Mouse (Mus musculus) forebrain, embryonic 15.5 days (tissue): ENCODE data around the gene Btnl2. TPM values are rescaled to one million over a fixed set of nuclear protein-coding genes. Genes with fewer than 3 reads are reported as not detected.

Source experiments
- polyA plus RNA-seq: library from polyadenylated mRNA; unstranded; fragments of >200 nt; fragmentation: Nextera tagmentation; extraction: Ambion mirVana; gene quantifications from 2 replicates; pipeline ENCODE4 v1.2.1, GENCODE M21; 2015

The Btnl2 gene
- polyA plus RNA-seq, 1 experiment from 2014 or later = 0.06 TPM

Other genes starting within 250 kb of the Btnl2 start
- 12.9 and 13.0 TPM in 2 replicates for gene H2-DMa, start 235.3 kb upstream of the Btnl2 start, polyA plus RNA-seq
- gene Brd2, start 232.2 kb upstream of the Btnl2 start, polyA plus RNA-seq = 132 and 133 TPM in 2 replicates
- gene H2-DMb2, start 211.5 kb upstream of the Btnl2 start, polyA plus RNA-seq = 1.0 and 1.4 TPM in 2 replicates
- gene H2-DMb1, start 201.8 kb upstream of the Btnl2 start, polyA plus RNA-seq = 0.88 and 0.91 TPM in 2 replicates
- 1.5 and 1.6 TPM in 2 replicates for gene Tap1, start 167.3 kb upstream of the Btnl2 start, polyA plus RNA-seq
- gene Psmb9, start 167.1 kb upstream of the Btnl2 start, polyA plus RNA-seq = 0.73 and 1.1 TPM in 2 replicates
- 2.3 and 2.6 TPM in 2 replicates for gene Psmb8, start 157.1 kb upstream of the Btnl2 start, polyA plus RNA-seq
- gene Tap2, start 151.3 kb upstream of the Btnl2 start, polyA plus RNA-seq = 1.3 and 1.7 TPM in 2 replicates
- gene H2-Ob, start 115.9 kb upstream of the Btnl2 start, polyA plus RNA-seq = 0.20 TPM in 1 of 2 replicates, not detected in the other
- gene H2-Ab1, start 97.1 kb upstream of the Btnl2 start, polyA plus RNA-seq = 0.86 and 1.2 TPM in 2 replicates
- 0.23 TPM in 1 of 2 replicates, not detected in the other for gene H2-Aa, start 67.0 kb upstream of the Btnl2 start, polyA plus RNA-seq
- gene H2-Eb1, start 49.0 kb upstream of the Btnl2 start, polyA plus RNA-seq = 1.1 and 1.6 TPM in 2 replicates
- gene H2-Eb2, start 29.2 kb upstream of the Btnl2 start, polyA plus RNA-seq = 0.14 TPM in 1 of 2 replicates, not detected in the other
- gene Btnl1, start 22.3 kb downstream of the Btnl2 start, polyA plus RNA-seq = not detected in 2 replicates
- gene BC051142, start 44.0 kb downstream of the Btnl2 start, polyA plus RNA-seq = 1.5 and 3.3 TPM in 2 replicates
- gene Btnl4, start 122.5 kb downstream of the Btnl2 start, polyA plus RNA-seq = not detected in 2 replicates
- not detected in 2 replicates for gene Btnl6, start 162.5 kb downstream of the Btnl2 start, polyA plus RNA-seq
- gene Notch4, start 209.4 kb downstream of the Btnl2 start, polyA plus RNA-seq = 5.8 and 6.1 TPM in 2 replicates
- 2.7 and 3.2 TPM in 2 replicates for gene Gpsm3, start 235.0 kb downstream of the Btnl2 start, polyA plus RNA-seq
- 6.8 and 7.5 TPM in 2 replicates for gene Pbx2, start 236.4 kb downstream of the Btnl2 start, polyA plus RNA-seq
- 1.8 TPM in 2 replicates for gene Ager, start 243.0 kb downstream of the Btnl2 start, polyA plus RNA-seq
- gene Rnf5, start 248.9 kb downstream of the Btnl2 start, polyA plus RNA-seq = 313 and 321 TPM in 2 replicates
- 89.2 and 91.1 TPM in 2 replicates for gene Agpat1, start 249.4 kb downstream of the Btnl2 start, polyA plus RNA-seq